Mouse (Mus musculus) lung, embryonic 14.5 days (tissue): ENCODE measurements around the gene Lifr. TPM values are rescaled to one million over a fixed set of nuclear protein-coding genes. Genes with fewer than 3 reads are reported as not detected.

Experiments
- ATAC-seq: fragments of 200-750 bp; cut with Nextera tagmentation; 2 replicates; pipeline ENCODE4 v1.8.0; 2017; ENCODE audit warnings: mild to moderate bottlenecking, moderate TSS enrichment, moderate library complexity; ENCODE audit not compliant: insufficient read depth
- DNase-seq: peaks from one replicate; pipeline ENCODE4 v3.0.0-alpha.2; 2015
- H3K27ac ChIP-seq: fragments of 300-500 bp; sonication (generic); 2 replicates; pipeline ENCODE4 v1.5.1; 2014; ENCODE audit warnings: low read depth, mild to moderate bottlenecking, moderate library complexity
- H3K27me3 ChIP-seq: fragments of 300-500 bp; sonication (generic); 2 replicates; pipeline ENCODE4 v1.6.1; 2014; ENCODE audit warnings: low read length, control low read depth; ENCODE audit not compliant: insufficient read depth
- H3K36me3 ChIP-seq: fragments of 300-500 bp; sonication (generic); 2 replicates; pipeline ENCODE4 v1.6.1; 2014; ENCODE audit warnings: control low read depth; ENCODE audit not compliant: insufficient read depth
- H3K4me1 ChIP-seq: fragments of 300-500 bp; sonication (generic); 2 replicates; pipeline ENCODE4 v1.6.1; 2014; ENCODE audit warnings: antibody characterized with exemption, control low read depth; ENCODE audit not compliant: insufficient read depth
- H3K4me2 ChIP-seq: fragments of 300-500 bp; sonication (generic); 2 replicates; pipeline ENCODE4 v1.6.1; 2014; ENCODE audit warnings: mild to moderate bottlenecking
- H3K4me3 ChIP-seq: fragments of 300-500 bp; sonication (generic); 2 replicates; pipeline ENCODE4 v1.5.1; 2014; ENCODE audit warnings: low read depth, low read length
- H3K9ac ChIP-seq: fragments of 300-500 bp; sonication (generic); 2 replicates; pipeline ENCODE4 v1.6.1; 2014
- H3K9me3 ChIP-seq: fragments of 300-500 bp; sonication (generic); 2 replicates; pipeline ENCODE4 v1.6.1; 2016; ENCODE audit warnings: low read depth, low read length, control low read depth
- CTCF ChIP-seq: IDR thresholded peaks from 2 replicates; pipeline ENCODE4 v1.5.1; 2016; ENCODE audit warnings: antibody characterized with exemption, low read depth
- WGBS: fragments of 180-500 bp; shearing (Covaris S2); extraction: QIAGEN DNeasy Blood & Tissue Kit; methylation state at CpG from one replicate; pipeline ENCODE4 v1.1.7; 2014; 5-methylcytosine and 5-hydroxymethylcytosine counted together
- polyA plus RNA-seq: library from polyadenylated mRNA; unstranded; fragments of >200 nt; fragmentation: Nextera tagmentation; extraction: Ambion mirVana; gene quantifications from 2 replicates; pipeline ENCODE4 v1.2.1, GENCODE M21; 2014

Gene Lifr
- polyA plus RNA-seq, 1 experiment from 2014 or later = 31.0 TPM

GRCm38 (mm10) chr15:7144942-7145341, 54.5 kb downstream of the Lifr start:
- 68% methylated on average over 9 of the region's 9 CpGs for WGBS
- Histone ChIP-seq H3K4me2 (no peak overlapping the region), H3K9me3 (no peaks in the 10 kb centered on the region), H3K27ac (no peak overlapping the region), H3K27me3 (no peaks in the 10 kb centered on the region), H3K4me3 (no peak overlapping the region), H3K4me1 (peaks cover 26% of the 10 kb centered on the region), H3K36me3 (no peaks in the 10 kb centered on the region), H3K9ac (no peak overlapping the region)
- ATAC-seq (no peak), DNase-seq (no peak)
- no peak for TF ChIP-seq CTCF

DNA sequence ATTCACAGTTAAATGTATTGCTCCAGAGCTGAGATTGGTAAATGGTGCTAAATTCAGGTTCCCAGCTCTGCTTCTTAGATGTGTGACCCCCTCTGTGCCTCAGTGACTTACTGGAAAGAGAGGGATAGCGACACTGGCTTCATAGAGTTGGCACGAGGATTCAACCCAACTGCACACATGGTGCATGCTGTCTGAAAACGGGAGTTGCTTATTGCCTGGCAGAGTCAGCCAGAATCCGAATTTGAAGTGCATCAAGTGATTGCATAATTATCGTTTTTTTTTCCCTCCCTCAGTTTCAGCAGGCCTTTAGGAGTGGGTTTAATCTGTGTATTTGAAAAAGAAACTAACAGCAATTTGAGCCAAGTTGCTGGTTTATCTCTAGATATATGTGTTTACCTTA, 55.1 kb downstream of the Lifr start:
- Histone ChIP-seq H3K4me2 (no peak overlapping the region), H3K4me3 (no peak overlapping the region), H3K27me3 (no peaks in the 10 kb centered on the region), H3K9me3 (no peaks in the 10 kb centered on the region), H3K4me1 (peaks cover 26% of the 10 kb centered on the region), H3K27ac (no peak overlapping the region), H3K9ac (no peak overlapping the region), H3K36me3 (no peaks in the 10 kb centered on the region)
- WGBS = 40% methylated on average over 5 of the region's 5 CpGs
- ATAC-seq (no peak; the same call in 1 of the 2 replicates), DNase-seq (peak; percentile 56)
- no peak for TF ChIP-seq CTCF

DNA sequence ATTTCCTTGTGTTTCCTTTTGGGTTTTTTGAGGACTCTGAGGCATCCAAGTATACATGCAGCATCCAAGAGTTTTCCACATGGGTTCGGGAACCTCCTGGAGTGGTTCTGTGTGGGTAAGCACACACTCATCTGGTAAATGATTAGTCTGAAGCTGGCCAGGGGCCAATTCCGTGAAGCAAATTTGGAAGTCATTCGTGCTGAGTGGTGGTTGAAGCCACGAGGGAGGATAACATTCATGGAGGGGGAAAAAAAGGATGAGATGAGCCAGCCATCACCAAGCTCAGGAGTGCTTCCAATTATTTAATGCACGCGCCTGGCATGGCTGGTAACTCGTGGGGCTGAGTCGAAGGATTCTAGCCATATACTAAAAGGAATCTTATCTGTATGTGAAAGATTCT, 56.1 kb downstream of the Lifr start:
- WGBS = 41% methylated on average over 8 of the region's 8 CpGs
- TF ChIP-seq CTCF = no peak
- DNase-seq (peak; percentile 70), ATAC-seq (no peak)
- Histone ChIP-seq H3K9ac (no peak overlapping the region), H3K4me1 (peaks cover 26% of the 10 kb centered on the region), H3K4me2 (no peak overlapping the region), H3K4me3 (no peak overlapping the region), H3K27ac (no peak overlapping the region), H3K27me3 (no peaks in the 10 kb centered on the region), H3K36me3 (no peaks in the 10 kb centered on the region), H3K9me3 (no peaks in the 10 kb centered on the region)

DNA sequence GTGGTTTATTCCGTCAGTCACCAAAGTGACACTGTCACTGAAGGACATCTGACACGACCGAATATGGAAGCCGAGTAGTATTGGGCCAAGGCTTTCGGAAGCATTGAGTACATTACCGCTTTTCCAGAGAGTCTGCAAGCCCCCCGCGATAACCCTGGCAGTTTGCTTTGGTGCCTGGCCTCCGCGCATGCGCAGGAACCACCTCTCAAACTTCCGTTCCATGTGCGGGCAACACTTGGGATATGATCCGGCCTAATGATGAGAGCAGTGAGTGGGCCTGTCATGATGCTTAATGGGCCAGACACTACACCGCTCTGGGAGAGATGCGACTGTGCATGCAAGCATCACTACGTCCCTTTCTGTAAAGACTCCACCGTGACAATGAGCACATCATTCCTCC, 59.4 kb downstream of the Lifr start:
- no peak for TF ChIP-seq CTCF
- H3K9ac ChIP-seq = no peak overlapping the region
- DNase-seq = no peak
- no peak overlapping the region for H3K4me3 ChIP-seq
- no peak overlapping the region for H3K4me2 ChIP-seq
- no peak for ATAC-seq
- no peaks in the 10 kb centered on the region for H3K36me3 ChIP-seq
- H3K27ac ChIP-seq = no peak overlapping the region
- H3K4me1 ChIP-seq = peaks cover 30% of the 10 kb centered on the region
- H3K9me3 ChIP-seq = no peaks in the 10 kb centered on the region
- WGBS = 92% methylated on average over 18 of the region's 18 CpGs
- no peaks in the 10 kb centered on the region for H3K27me3 ChIP-seq

DNA sequence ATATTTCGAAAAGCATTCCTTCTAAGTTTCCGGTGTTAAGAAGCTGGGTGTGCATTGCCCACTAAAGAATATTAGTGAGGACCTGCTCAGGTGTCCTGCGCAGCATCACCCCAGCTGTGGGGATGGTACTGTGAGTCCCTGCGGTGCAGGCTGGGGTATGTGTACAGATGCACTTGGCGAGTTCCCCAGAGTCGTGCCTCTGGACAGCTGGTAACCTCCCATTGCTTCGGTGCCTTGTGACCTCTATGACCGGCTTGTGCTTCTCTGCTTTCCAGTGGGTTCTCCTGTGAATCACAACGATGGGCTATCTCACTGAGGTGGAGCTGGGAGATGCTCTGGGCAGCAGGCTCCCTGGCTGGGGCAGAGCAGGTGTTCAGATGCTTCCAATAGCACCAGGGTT, 60.2 kb downstream of the Lifr start:
- 81% methylated on average over 9 of the region's 9 CpGs for WGBS
- TF ChIP-seq CTCF = no peak
- no peak for ATAC-seq

DNA sequence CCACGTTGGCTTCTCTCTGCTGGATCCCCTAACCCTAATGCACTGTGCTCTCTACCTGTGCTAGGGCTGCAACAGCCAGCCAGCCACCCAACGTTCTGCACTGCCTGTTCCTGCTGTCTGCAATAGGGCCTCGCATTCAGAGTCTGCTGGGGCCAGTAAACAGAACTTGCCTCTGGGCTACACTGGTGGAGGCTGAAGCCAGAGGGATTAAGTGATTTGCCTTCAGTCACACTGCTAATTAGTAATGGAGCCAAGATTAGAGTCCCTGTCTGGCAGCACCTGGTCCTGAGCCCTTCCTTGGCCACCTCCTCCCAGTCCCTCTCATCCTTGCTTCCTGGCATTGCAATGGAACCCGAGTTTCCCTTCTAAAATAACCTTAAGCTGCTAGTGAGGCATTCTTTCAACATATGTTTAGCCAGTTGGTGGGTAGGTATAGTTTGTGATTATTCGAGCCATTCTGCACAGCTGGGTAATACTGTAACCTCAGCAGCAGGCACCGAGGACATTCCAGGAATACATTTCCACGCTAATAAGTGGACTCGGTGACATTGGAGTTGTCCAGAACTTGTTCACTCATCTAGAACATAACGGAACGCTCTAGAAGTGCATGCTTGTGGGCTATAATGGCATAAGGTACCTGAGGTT, 61.8 kb downstream of the Lifr start:
- H3K9me3 ChIP-seq = no peaks in the 10 kb centered on the region
- DNase-seq (no peak), ATAC-seq (no peak)
- TF ChIP-seq CTCF = no peak
- H3K27ac ChIP-seq = no peak overlapping the region
- 0 out of 2 replicates have a peak, but pooled peaks cover 2% of the 10 kb centered on the region for H3K36me3 ChIP-seq
- H3K4me2 ChIP-seq = no peak overlapping the region
- H3K4me3 ChIP-seq = no peak overlapping the region
- H3K4me1 ChIP-seq = peaks cover 13% of the 10 kb centered on the region
- H3K27me3 ChIP-seq = no peaks in the 10 kb centered on the region
- H3K9ac ChIP-seq = no peak overlapping the region
- WGBS = 74% methylated on average over 10 of the region's 10 CpGs

More for the DNA sequence above, 60.2 kb downstream of the Lifr start:
- Histone ChIP-seq H3K9me3 (no peaks in the 10 kb centered on the region), H3K4me2 (no peak overlapping the region), H3K36me3 (no peaks in the 10 kb centered on the region), H3K9ac (no peak overlapping the region), H3K4me3 (no peak overlapping the region), H3K4me1 (peaks cover 26% of the 10 kb centered on the region), H3K27me3 (no peaks in the 10 kb centered on the region), H3K27ac (no peak overlapping the region)
- DNase-seq = no peak

- Histone ChIP-seq H3K9me3 (no peaks in the 10 kb centered on the region), H3K36me3 (0 out of 2 replicates have a peak, but pooled peaks cover 16% of the 10 kb centered on the region), H3K27me3 (no peaks in the 10 kb centered on the region), H3K4me1 (peaks cover 13% of the 10 kb centered on the region), H3K27ac (peak overlapping the region; percentile 46; the same call in 1 of the 2 replicates), H3K9ac (no peak overlapping the region), H3K4me2 (peak overlapping the region; percentile 15; the same call in 1 of the 2 replicates), H3K4me3 (no peak overlapping the region)
- WGBS = 65% methylated on average over 15 of the region's 15 CpGs
- DNase-seq (peak; percentile 48), ATAC-seq (peak; percentile 40)
- no peak for TF ChIP-seq CTCF
These were observed 63.8 kb downstream of the Lifr start for GRCm38 (mm10) chr15:7154010-7154736.
